ENCODE assay signal across 25 mouse cellular contexts in genomic region chr12:114478741-114479140, GRCm38 (mm10).
A peak's percentile ranks its signal among the peaks of the same experiment; 100 is the strongest.
DNase-seq lines count a peak whose midpoint lies in the region; ATAC-seq lines count a peak whose summit lies in the region.
"Had no signal": no experiment of that assay in that cellular context is flagged by ENCODE, and none has a peak within 500 bp of the region (broad histone marks: within the 10 kb centered on the region; RNA-seq: fewer than 3 reads in every experiment).

No protein-coding gene starts in this region.

- H3K9ac ChIP-seq in midbrain, embryonic 14.5 days (replicated peaks; ENCODE audit: low read length) = no peak overlapping the region
- H3K9ac ChIP-seq: forebrain, postnatal 0 days; hindbrain, embryonic 13.5 days had no signal

- H3K27me3 ChIP-seq in midbrain, embryonic 14.5 days (ENCODE audit: control insufficient read depth, insufficient read depth, low read length) = no peaks in the 10 kb centered on the region
- H3K27me3 ChIP-seq: hindbrain, embryonic 13.5 days had no signal

- 87% methylated on average over 3 of the region's 3 CpGs for WGBS in midbrain, embryonic 14.5 days

- no peak overlapping the region for H3K27ac ChIP-seq in midbrain, embryonic 14.5 days (replicated peaks; ENCODE audit: low read depth, low read length)
- H3K27ac ChIP-seq: gastrocnemius, adult 2 months; hindbrain, embryonic 10.5 days; hindbrain, embryonic 13.5 days had no signal

- no peak overlapping the region for H3K4me2 ChIP-seq in midbrain, embryonic 14.5 days (ENCODE audit: low read length)
- H3K4me2 ChIP-seq: heart, embryonic 11.5 days; hindbrain, embryonic 13.5 days had no signal

- H3K4me1 ChIP-seq in midbrain, embryonic 14.5 days (ENCODE audit: control insufficient read depth, insufficient read depth, low read length) = no peaks in the 10 kb centered on the region
- H3K4me1 ChIP-seq: hindbrain, embryonic 10.5 days; hindbrain, embryonic 13.5 days had no signal

- DNase-seq in CD4-positive, CD25-positive, alpha-beta regulatory T cell, adult 2 months (ENCODE audit: low read depth, low spot score) = peak; percentile 10
- DNase-seq in 416B (ENCODE audit: low read depth) = peak; percentile 58
- DNase-seq in induced T-regulatory cell, adult 2 months (ENCODE audit: low read depth) = peak; percentile 2
- DNase-seq in thymus, postnatal 25 days = peak; percentile 41
- no peak for DNase-seq in midbrain, embryonic 14.5 days
- no peak for DNase-seq in T-cell, adult 2 months (ENCODE audit: low spot score)
- no peak for DNase-seq in cerebellum, postnatal 36 days
- DNase-seq: adrenal gland, adult 2 months; adrenal gland, postnatal 14 days; B cell, adult 2 months; cerebellum, adult 11-12 months; cerebellum, adult 8-10 months; cerebellum, postnatal 10 days; forebrain, postnatal 0 days; gastrocnemius, adult 2 months; gastrocnemius, postnatal 14 days; heart, adult 11 months; heart, postnatal 36 days had no signal

- no peaks in the 10 kb centered on the region for H3K36me3 ChIP-seq in midbrain, embryonic 14.5 days (ENCODE audit: control insufficient read depth, insufficient read depth, low read length)
- H3K36me3 ChIP-seq: hindbrain, embryonic 10.5 days; hindbrain, embryonic 13.5 days had no signal

- no peak for ATAC-seq in CD4-positive, CD25-positive, alpha-beta regulatory T cell, adult 4 months
- no peak for ATAC-seq in midbrain, embryonic 14.5 days (ENCODE audit: low FRiP score, low TSS enrichment)
- ATAC-seq: forebrain, embryonic 14.5 days; forebrain, postnatal 0 days; hindbrain, embryonic 16.5 days; inflammation-experienced regulatory T-cells, adult 6 months had no signal

- no peak overlapping the region for H3K4me3 ChIP-seq in midbrain, embryonic 14.5 days (replicated peaks; ENCODE audit: low read depth, low read length)
- H3K4me3 ChIP-seq: gastrocnemius, adult 2 months; hindbrain, embryonic 10.5 days; hindbrain, embryonic 13.5 days had no signal

- peaks cover 22% of the 10 kb centered on the region for H3K9me3 ChIP-seq in midbrain, embryonic 14.5 days (ENCODE audit: control insufficient read depth, low read length)

Comparison
In these comparisons a context has a peak if more than half of its experiments do, and no peak if none do; other contexts are left out.
1. DNase-seq: peak in CD4-positive, CD25-positive, alpha-beta regulatory T cell, adult 2 months (single experiment), 416B (single experiment), induced T-regulatory cell, adult 2 months (single experiment) and thymus, postnatal 25 days (single experiment); none in midbrain, embryonic 14.5 days (single experiment), T-cell, adult 2 months (single experiment) and cerebellum, postnatal 36 days (0 of 2).